Comparison of ENCODE assay signal across 30 mouse cellular contexts in genomic region chr17:27719663-27720062, GRCm38 (mm10). TPM values are rescaled to one million over a fixed set of nuclear protein-coding genes. Genes with fewer than 3 reads are reported as not detected.
DNase-seq lines count a peak whose midpoint lies in the region; ATAC-seq and TF ChIP-seq lines count a peak whose summit lies in the region.
"Had no signal": no experiment of that assay in that cellular context is flagged by ENCODE, and none has a peak within 500 bp of the region (broad histone marks: within the 10 kb centered on the region; RNA-seq: fewer than 3 reads in every experiment).

No protein-coding gene starts in this region.

- WGBS in heart, adult 2 months, result 70% methylated on average over 14 of the region's 14 CpGs
- 64% methylated on average over 14 of the region's 14 CpGs for WGBS in embryonic facial prominence, embryonic 10.5 days
- 50% methylated on average over 14 of the region's 14 CpGs for WGBS in intestine, embryonic 16.5 days
- WGBS in kidney, embryonic 15.5 days, result 78% methylated on average over 14 of the region's 14 CpGs

- H3K27me3 ChIP-seq in heart, adult 2 months (ENCODE audit: control insufficient read depth, insufficient read depth, low read length), result no peaks in the 10 kb centered on the region
- H3K27me3 ChIP-seq in E14TG2a.4 (ENCODE audit: insufficient read depth, low read length), result peaks cover 61% of the 10 kb centered on the region
- H3K27me3 ChIP-seq in embryonic facial prominence, embryonic 10.5 days (replicated peaks; ENCODE audit: low read depth, poor library complexity, severe bottlenecking), result peaks cover 54% of the 10 kb centered on the region
- no peaks in the 10 kb centered on the region for H3K27me3 ChIP-seq in intestine, embryonic 16.5 days (replicated peaks; ENCODE audit: control insufficient read depth, insufficient read depth, low read length)
- peaks cover 5% of the 10 kb centered on the region; the same call in 1 of the 2 replicates for H3K27me3 ChIP-seq in kidney, embryonic 15.5 days

- ATAC-seq in intestine, embryonic 16.5 days, result peak; percentile 76
- no peak for ATAC-seq in kidney, embryonic 15.5 days (replicated peaks; ENCODE audit: low FRiP score)
- ATAC-seq: activated CD4-positive, CD25-positive, alpha-beta regulatory T cell, adult 4 months; forebrain, embryonic 13.5 days; forebrain, embryonic 16.5 days had no signal

- no peaks in the 10 kb centered on the region for H3K36me3 ChIP-seq in heart, adult 2 months (ENCODE audit: control insufficient read depth, insufficient read depth, low read length)
- H3K36me3 ChIP-seq in E14TG2a.4 (ENCODE audit: insufficient read depth, low read length), result no peaks in the 10 kb centered on the region
- H3K36me3 ChIP-seq in embryonic facial prominence, embryonic 10.5 days (replicated peaks), result no peaks in the 10 kb centered on the region
- H3K36me3 ChIP-seq in intestine, embryonic 16.5 days (ENCODE audit: control insufficient read depth, insufficient read depth, low read length), result no peaks in the 10 kb centered on the region
- H3K36me3 ChIP-seq in kidney, embryonic 15.5 days, result no peaks in the 10 kb centered on the region
- H3K36me3 ChIP-seq: forebrain, embryonic 10.5 days; heart, embryonic 12.5 days; heart, embryonic 15.5 days; hindbrain, embryonic 10.5 days had no signal

- TF ChIP-seq POLR2A in heart, adult 2 months (IDR thresholded peaks at IDR 0.05; ENCODE audit: insufficient read depth, low read depth, low read length), result no peak

- intact Hi-C loops in heart, adult 2 months (cut with DNase I), result no loop called here
- intact Hi-C loops in left cerebral cortex, postnatal 14 days (cut with DNase I), result loop anchor here (5.0 kb wide), 1 partner anchor 43 kb away; no protein-coding TSS in a partner anchor

- H3K9ac ChIP-seq in heart, adult 2 months (ENCODE audit: low read depth, low read length), result no peak overlapping the region
- H3K9ac ChIP-seq in intestine, embryonic 16.5 days (ENCODE audit: low read depth, low read length), result no peak overlapping the region
- no peak overlapping the region for H3K9ac ChIP-seq in kidney, embryonic 15.5 days
- H3K9ac ChIP-seq: forebrain, embryonic 13.5 days; heart, embryonic 12.5 days; heart, embryonic 15.5 days; hindbrain, embryonic 14.5 days had no signal

- no peaks in the 10 kb centered on the region for H3K79me2 ChIP-seq in heart, adult 2 months (replicated peaks; ENCODE audit: control insufficient read depth, insufficient read depth, low read length)

- peak; percentile 77 for DNase-seq in heart, adult 11 months
- no peak for DNase-seq in heart, adult 2 months
- no peak for DNase-seq in embryonic facial prominence, embryonic 10.5 days (ENCODE audit: low spot score)
- no peak for DNase-seq in adrenal gland, adult (ENCODE audit: inconsistent age in 2 of 2, low spot score in 1 of 2)
- no peak for DNase-seq in left cerebral cortex, postnatal 14 days (ENCODE audit: low spot score in 2 of 2)
- DNase-seq: adrenal gland, adult 2 months; adrenal gland, postnatal 14 days; cerebellum, adult 11-12 months; cerebellum, adult 8-10 months; cerebellum, postnatal 36 days; embryo, embryonic 11 days; gastrocnemius, postnatal 10 days; gastrocnemius, postnatal 36 days; heart, postnatal 10 days; heart, postnatal 36 days; kidney, adult 11 months had no signal

- H3K4me3 ChIP-seq in heart, adult 2 months, result no peak overlapping the region
- H3K4me3 ChIP-seq in E14TG2a.4 (replicated peaks; ENCODE audit: low read length), result peak overlapping the region; percentile 62
- H3K4me3 ChIP-seq in embryonic facial prominence, embryonic 10.5 days, result no peak overlapping the region
- H3K4me3 ChIP-seq in intestine, embryonic 16.5 days (ENCODE audit: low read length), result no peak overlapping the region
- no peak overlapping the region for H3K4me3 ChIP-seq in kidney, embryonic 15.5 days (replicated peaks)
- H3K4me3 ChIP-seq: forebrain, embryonic 10.5 days; forebrain, embryonic 13.5 days; heart, embryonic 12.5 days; heart, embryonic 15.5 days; hindbrain, embryonic 10.5 days had no signal

- no peak for TF ChIP-seq EP300 in heart, adult 2 months (IDR thresholded peaks at IDR 0.05; ENCODE audit: insufficient read depth, low read depth, low read length)

- H3K4me1 ChIP-seq in heart, adult 2 months (ENCODE audit: control insufficient read depth, insufficient read depth, low read length), result no peaks in the 10 kb centered on the region
- peaks cover 62% of the 10 kb centered on the region for H3K4me1 ChIP-seq in E14TG2a.4 (replicated peaks; ENCODE audit: low read depth, low read length)
- H3K4me1 ChIP-seq in embryonic facial prominence, embryonic 10.5 days, result peaks cover 38% of the 10 kb centered on the region
- peaks cover 26% of the 10 kb centered on the region for H3K4me1 ChIP-seq in intestine, embryonic 16.5 days (ENCODE audit: control insufficient read depth, insufficient read depth, low read length)
- H3K4me1 ChIP-seq in kidney, embryonic 15.5 days, result peaks cover 14% of the 10 kb centered on the region

- H3K9me3 ChIP-seq in E14TG2a.4 (ENCODE audit: low read length), result no peaks in the 10 kb centered on the region
- no peaks in the 10 kb centered on the region for H3K9me3 ChIP-seq in embryonic facial prominence, embryonic 10.5 days
- no peaks in the 10 kb centered on the region for H3K9me3 ChIP-seq in intestine, embryonic 16.5 days (ENCODE audit: control insufficient read depth, low read length)
- no peaks in the 10 kb centered on the region for H3K9me3 ChIP-seq in kidney, embryonic 15.5 days (replicated peaks)
- H3K9me3 ChIP-seq: forebrain, embryonic 10.5 days; forebrain, embryonic 13.5 days; heart, embryonic 12.5 days; heart, embryonic 15.5 days; hindbrain, embryonic 10.5 days had no signal

- no peak for TF ChIP-seq CTCF in heart, adult 2 months (IDR thresholded peaks at IDR 0.05)
- no peak for TF ChIP-seq CTCF in E14TG2a.4 (conservative IDR thresholded peaks at IDR 0.05; ENCODE audit: low read length)

- H3K27ac ChIP-seq in heart, adult 2 months, result no peak overlapping the region
- H3K27ac ChIP-seq in embryonic facial prominence, embryonic 10.5 days (replicated peaks), result peak overlapping the region; percentile 31; the same call in 1 of the 2 replicates
- H3K27ac ChIP-seq in intestine, embryonic 16.5 days (ENCODE audit: low read length), result no peak overlapping the region
- no peak overlapping the region for H3K27ac ChIP-seq in kidney, embryonic 15.5 days
- H3K27ac ChIP-seq: forebrain, embryonic 10.5 days; forebrain, embryonic 13.5 days; heart, embryonic 15.5 days; hindbrain, embryonic 14.5 days had no signal

- H3K4me2 ChIP-seq in intestine, embryonic 16.5 days (ENCODE audit: low read depth, low read length), result peak overlapping the region; percentile 9; the same call in 1 of the 2 replicates
- H3K4me2 ChIP-seq in kidney, embryonic 15.5 days, result no peak overlapping the region
- H3K4me2 ChIP-seq: forebrain, embryonic 13.5 days; heart, embryonic 12.5 days; heart, embryonic 15.5 days; hindbrain, embryonic 14.5 days had no signal

RNA-seq across cellular contexts. Expression of gene Spdef, which starts 9.1 kb away (rescaled TPM):
- total RNA-seq in heart, adult 2 months (2021), result not detected
- polyA plus RNA-seq in heart, adult 2 months (2012; rRNA removed), result 0.09 and 0.21 TPM in 2 replicates
- polyA plus RNA-seq in embryonic facial prominence, embryonic 10.5 days (2016; fragmentation: Nextera tagmentation; extraction: Ambion mirVana), result 0.15 and 0.43 TPM in 2 replicates
- 20.0 and 21.9 TPM in 2 replicates for polyA plus RNA-seq in intestine, embryonic 16.5 days (2015; fragmentation: Nextera tagmentation; extraction: Ambion mirVana)
- total RNA-seq in left cerebral cortex, postnatal 14 days (2021), result under 1 TPM; 0.42 to 0.57 TPM
- polyA plus RNA-seq in kidney, embryonic 15.5 days (2015; fragmentation: Nextera tagmentation; extraction: Ambion mirVana), result 0.16 and 1.4 TPM in 2 replicates
- total RNA-seq: adrenal gland, postnatal 14 days; gastrocnemius, adult 18-20 months; gastrocnemius, postnatal 36 days; granulocyte monocyte progenitor cell, adult 5-6 weeks; heart, postnatal 36 days had no signal
- polyA plus RNA-seq: embryonic facial prominence, embryonic 11.5 days had no signal
